Mouse (Mus musculus): ENCODE data around the gene Rnf17. TPM values are rescaled to one million over a fixed set of nuclear protein-coding genes. Genes with fewer than 3 reads are reported as not detected.

Rnf17 gene
- 0.51 and 1.3 TPM in 2 replicates for polyA plus RNA-seq (2015; fragmentation: Nextera tagmentation; extraction: Ambion mirVana)

DNA sequence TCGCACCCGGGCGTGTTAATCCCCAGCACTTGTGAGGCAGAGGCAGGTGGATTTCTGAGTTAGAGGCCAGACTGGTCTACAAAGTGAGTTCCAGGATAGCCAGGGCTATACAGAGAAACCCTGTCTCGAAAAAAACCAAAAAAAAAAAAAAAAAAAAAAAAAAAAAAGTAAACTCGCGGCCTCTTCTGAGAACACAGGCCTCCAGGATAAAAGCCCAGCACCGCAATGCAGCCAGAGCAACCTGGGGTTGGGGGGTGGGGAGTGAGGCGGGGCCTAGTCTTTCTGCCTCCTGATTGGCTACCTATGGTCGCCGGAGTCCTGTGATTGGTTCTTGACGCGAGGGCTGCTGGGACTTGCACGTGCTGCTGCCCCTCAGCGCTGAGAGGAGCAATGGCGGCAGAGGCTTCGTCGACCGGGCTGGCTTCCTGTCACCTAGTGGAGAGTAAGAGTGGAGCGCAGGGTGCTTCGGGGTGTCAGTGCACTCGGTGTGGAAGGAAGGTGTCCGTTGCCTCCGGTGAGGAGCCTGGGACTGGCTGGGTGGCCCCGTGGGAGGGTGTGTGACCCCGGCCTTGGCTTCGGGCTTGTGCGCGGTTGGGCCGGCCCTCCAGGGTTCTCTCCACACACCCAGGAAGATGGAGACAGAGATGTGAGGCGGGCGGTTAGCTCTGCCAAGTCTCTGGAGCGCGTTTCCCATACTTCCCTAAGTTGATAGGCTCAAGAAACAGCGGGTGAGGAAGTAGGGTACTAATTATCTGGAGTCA, at the start of gene Rnf17:
Rnf17 (plus strand) TSS at position 271 of the 761 bp plus-strand sequence.
- 80% methylated on average over 34 of the region's 34 CpGs for WGBS
- no peaks in the 10 kb centered on the region for H3K4me1 ChIP-seq (replicated peaks; ENCODE audit: insufficient read depth, low read length)
- no peak for TF ChIP-seq CTCF (IDR thresholded peaks at IDR 0.05; ENCODE audit: low read depth)
- no peaks in the 10 kb centered on the region for H3K9me3 ChIP-seq (replicated peaks; ENCODE audit: low read length)
- no peak for ATAC-seq (replicated peaks; ENCODE audit: low FRiP score, low read depth)
- no peak within 1 kb of the TSS for H3K4me3 ChIP-seq (replicated peaks; ENCODE audit: low read depth, low read length)
- H3K27me3 ChIP-seq (ENCODE audit: insufficient read depth, low read length) = no peaks in the 10 kb centered on the region
- no peak for DNase-seq (ENCODE audit: low spot score)
- no peak within 1 kb of the TSS for H3K4me2 ChIP-seq (ENCODE audit: low read length)
- no peaks in the 10 kb centered on the region for H3K36me3 ChIP-seq (ENCODE audit: insufficient read depth, low read length)
- no peak within 1 kb of the TSS for H3K27ac ChIP-seq
- no peak within 1 kb of the TSS for H3K9ac ChIP-seq (ENCODE audit: low read depth, low read length)

DNA sequence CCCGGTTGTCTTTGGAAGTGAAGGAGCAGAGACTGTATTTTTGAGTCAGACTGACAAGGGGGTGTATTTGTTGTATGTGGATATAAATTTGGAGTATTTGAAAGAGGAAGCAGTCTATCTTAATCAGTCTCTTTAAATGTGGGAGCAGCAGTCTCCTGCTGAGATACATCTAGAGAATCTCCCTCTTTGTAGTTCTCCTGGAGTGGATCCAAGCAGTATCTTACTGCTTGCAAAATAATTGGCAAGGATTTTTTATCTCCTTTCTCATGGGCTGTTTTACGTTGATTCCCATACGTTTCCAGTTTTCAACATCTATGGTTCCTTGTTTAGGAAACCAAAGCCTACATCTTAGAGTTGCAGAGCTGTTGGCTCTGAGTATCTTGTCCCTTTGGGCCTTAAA, 47.6 kb upstream of the Rnf17 start:
- H3K9me3 ChIP-seq (replicated peaks; ENCODE audit: low read length) = no peaks in the 10 kb centered on the region
- H3K4me3 ChIP-seq (replicated peaks; ENCODE audit: low read depth, low read length) = no peak overlapping the region
- H3K4me2 ChIP-seq (ENCODE audit: low read length) = no peak overlapping the region
- no peaks in the 10 kb centered on the region for H3K36me3 ChIP-seq (ENCODE audit: insufficient read depth, low read length)
- TF ChIP-seq CTCF (IDR thresholded peaks at IDR 0.05; ENCODE audit: low read depth) = no peak
- no peak overlapping the region for H3K9ac ChIP-seq (ENCODE audit: low read depth, low read length)
- 52% methylated on average over 3 of the region's 3 CpGs for WGBS
- DNase-seq (ENCODE audit: low spot score) (no peak), ATAC-seq (replicated peaks; ENCODE audit: low FRiP score, low read depth) (no peak)
- no peak overlapping the region for H3K27ac ChIP-seq
- H3K27me3 ChIP-seq (ENCODE audit: insufficient read depth, low read length) = no peaks in the 10 kb centered on the region
- no peaks in the 10 kb centered on the region for H3K4me1 ChIP-seq (replicated peaks; ENCODE audit: insufficient read depth, low read length)

DNA sequence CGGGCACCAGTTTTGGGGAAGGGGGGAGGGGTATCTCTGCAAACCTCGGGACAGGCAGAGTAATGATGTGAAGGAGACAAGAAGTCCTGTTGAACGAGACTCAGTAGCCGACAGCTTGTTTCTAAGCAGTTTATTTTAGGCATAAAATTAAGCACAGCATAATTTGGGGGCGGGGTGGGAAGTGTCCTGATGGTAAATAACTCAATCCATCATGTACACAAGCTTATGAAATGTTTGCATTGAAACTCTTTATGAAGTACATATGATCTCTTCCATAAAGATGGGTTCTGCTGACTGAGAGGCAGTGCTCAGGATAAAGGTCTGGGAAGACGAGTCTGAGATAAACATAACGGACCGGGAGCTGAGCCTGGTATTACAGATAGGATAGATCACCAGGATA, 47.0 kb upstream of the Rnf17 start:
- ATAC-seq (replicated peaks; ENCODE audit: low FRiP score, low read depth) = no peak
- WGBS = 73% methylated on average over 8 of the region's 8 CpGs

DNA sequence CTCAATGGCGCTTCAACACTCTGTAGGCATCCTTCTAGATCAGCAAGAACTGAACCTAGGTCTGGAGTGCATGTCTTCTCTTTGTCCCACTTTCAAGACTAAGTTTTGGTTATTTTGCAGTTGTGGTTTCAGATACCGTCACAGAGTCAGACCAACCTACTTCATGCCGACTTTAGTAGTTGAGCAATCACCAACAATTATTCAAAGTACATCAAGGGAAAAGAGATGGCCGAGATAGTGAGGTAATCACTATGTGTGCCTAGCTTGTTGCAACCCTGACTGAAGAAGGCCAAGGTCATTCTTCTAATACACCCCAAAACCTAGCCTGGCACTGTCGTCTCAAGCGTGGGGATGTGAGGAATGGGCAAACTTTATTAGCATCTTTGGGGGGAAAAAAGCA, 46.2 kb upstream of the Rnf17 start:
- no peak for TF ChIP-seq CTCF (IDR thresholded peaks at IDR 0.05; ENCODE audit: low read depth)
- ATAC-seq (replicated peaks; ENCODE audit: low FRiP score, low read depth) (no peak), DNase-seq (ENCODE audit: low spot score) (no peak)
- WGBS = 83% methylated on average over 6 of the region's 6 CpGs
- Histone ChIP-seq H3K27ac (no peak overlapping the region), H3K4me3 (replicated peaks; ENCODE audit: low read depth, low read length) (no peak overlapping the region), H3K9ac (ENCODE audit: low read depth, low read length) (no peak overlapping the region), H3K27me3 (ENCODE audit: insufficient read depth, low read length) (no peaks in the 10 kb centered on the region), H3K36me3 (ENCODE audit: insufficient read depth, low read length) (no peaks in the 10 kb centered on the region), H3K4me1 (replicated peaks; ENCODE audit: insufficient read depth, low read length) (no peaks in the 10 kb centered on the region), H3K4me2 (ENCODE audit: low read length) (no peak overlapping the region), H3K9me3 (replicated peaks; ENCODE audit: low read length) (no peaks in the 10 kb centered on the region)

More for the DNA sequence above, 47.0 kb upstream of the Rnf17 start:
- Histone ChIP-seq H3K27ac (no peak overlapping the region), H3K4me1 (replicated peaks; ENCODE audit: insufficient read depth, low read length) (no peaks in the 10 kb centered on the region), H3K9ac (ENCODE audit: low read depth, low read length) (no peak overlapping the region), H3K36me3 (ENCODE audit: insufficient read depth, low read length) (no peaks in the 10 kb centered on the region), H3K4me3 (replicated peaks; ENCODE audit: low read depth, low read length) (no peak overlapping the region), H3K4me2 (ENCODE audit: low read length) (no peak overlapping the region), H3K9me3 (replicated peaks; ENCODE audit: low read length) (no peaks in the 10 kb centered on the region), H3K27me3 (ENCODE audit: insufficient read depth, low read length) (no peaks in the 10 kb centered on the region)
- DNase-seq (ENCODE audit: low spot score) = no peak
- TF ChIP-seq CTCF (IDR thresholded peaks at IDR 0.05; ENCODE audit: low read depth) = no peak

DNA sequence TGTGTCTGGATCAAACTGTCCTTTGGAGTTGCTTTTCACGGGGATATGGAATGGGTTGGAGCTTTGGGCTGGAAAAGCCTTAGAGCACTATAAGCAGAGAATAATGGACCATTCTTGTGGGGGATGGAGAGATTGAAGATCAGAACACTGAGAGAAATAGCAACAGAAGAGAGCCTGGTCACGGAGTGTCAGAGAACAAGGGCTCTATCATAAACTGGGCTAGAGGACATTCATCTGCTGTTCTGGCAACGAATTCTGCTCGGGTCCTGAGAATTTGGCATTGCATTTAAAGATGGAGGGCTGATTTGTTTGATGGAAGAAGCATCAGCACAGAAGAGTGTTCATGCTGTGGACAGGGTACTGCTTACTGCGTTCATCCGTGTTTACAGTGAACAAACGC, 44.0 kb upstream of the Rnf17 start:
- 78% methylated on average over 7 of the region's 7 CpGs for WGBS
- DNase-seq (ENCODE audit: low spot score) (no peak), ATAC-seq (replicated peaks; ENCODE audit: low FRiP score, low read depth) (no peak)
- Histone ChIP-seq H3K27me3 (ENCODE audit: insufficient read depth, low read length) (no peaks in the 10 kb centered on the region), H3K27ac (no peak overlapping the region), H3K4me2 (ENCODE audit: low read length) (no peak overlapping the region), H3K9ac (ENCODE audit: low read depth, low read length) (no peak overlapping the region), H3K4me3 (replicated peaks; ENCODE audit: low read depth, low read length) (no peak overlapping the region), H3K4me1 (replicated peaks; ENCODE audit: insufficient read depth, low read length) (no peaks in the 10 kb centered on the region), H3K36me3 (ENCODE audit: insufficient read depth, low read length) (no peaks in the 10 kb centered on the region), H3K9me3 (replicated peaks; ENCODE audit: low read length) (no peaks in the 10 kb centered on the region)
- TF ChIP-seq CTCF (IDR thresholded peaks at IDR 0.05; ENCODE audit: low read depth) = no peak

DNA sequence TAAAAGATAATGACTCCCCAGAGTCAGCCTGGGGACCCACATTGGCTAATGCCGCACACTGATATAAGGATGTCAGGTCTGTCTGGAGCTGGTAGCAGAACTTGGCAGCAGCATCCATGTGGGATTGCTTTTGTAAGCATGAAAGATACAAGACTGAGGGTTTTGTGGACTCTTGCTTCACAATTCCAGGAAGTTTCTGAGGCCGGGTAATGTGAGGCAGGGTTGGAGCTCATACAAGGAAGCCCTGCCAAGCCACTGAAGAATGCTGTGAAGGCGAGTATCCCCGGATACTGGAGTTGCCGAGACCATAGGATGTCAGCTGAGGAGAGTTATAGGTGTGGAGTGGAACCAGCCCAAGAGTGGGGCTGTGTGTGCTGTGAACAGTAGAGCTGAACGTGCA, 43.2 kb upstream of the Rnf17 start:
- ATAC-seq (replicated peaks; ENCODE audit: low FRiP score, low read depth) = no peak
- H3K27ac ChIP-seq = no peak overlapping the region
- H3K4me1 ChIP-seq (replicated peaks; ENCODE audit: insufficient read depth, low read length) = no peaks in the 10 kb centered on the region
- no peaks in the 10 kb centered on the region; the same call in 1 of the 2 replicates for H3K27me3 ChIP-seq (ENCODE audit: insufficient read depth, low read length)
- H3K36me3 ChIP-seq (ENCODE audit: insufficient read depth, low read length) = no peaks in the 10 kb centered on the region
- WGBS = 56% methylated on average over 6 of the region's 6 CpGs
- H3K4me2 ChIP-seq (ENCODE audit: low read length) = no peak overlapping the region
- TF ChIP-seq CTCF (IDR thresholded peaks at IDR 0.05; ENCODE audit: low read depth) = no peak
- no peak overlapping the region for H3K9ac ChIP-seq (ENCODE audit: low read depth, low read length)
- H3K4me3 ChIP-seq (replicated peaks; ENCODE audit: low read depth, low read length) = no peak overlapping the region
- DNase-seq (ENCODE audit: low spot score) = no peak
- H3K9me3 ChIP-seq (replicated peaks; ENCODE audit: low read length) = no peaks in the 10 kb centered on the region
